ENCODE assay signal across 15 mouse cellular contexts in genomic region chr8:122845662-122846061, GRCm38 (mm10). TPM values are rescaled to one million over a fixed set of nuclear protein-coding genes. Genes with fewer than 3 reads are reported as not detected.
A peak's percentile ranks its signal among the peaks of the same experiment; 100 is the strongest.
DNase-seq lines count a peak whose midpoint lies in the region; ATAC-seq lines count a peak whose summit lies in the region.
"Had no signal": no experiment of that assay in that cellular context is flagged by ENCODE, and none has a peak within 500 bp of the region (broad histone marks: within the 10 kb centered on the region; RNA-seq: fewer than 3 reads in every experiment).

No protein-coding gene starts in this region.

- DNase-seq in cerebellum, adult 11-12 months: peak; percentile 51
- no peak for DNase-seq in cerebellum, adult 8-10 months
- DNase-seq in testis, postnatal 10 days (ENCODE audit: low spot score): peak; percentile 80
- no peak for DNase-seq in testis, postnatal 14 days (ENCODE audit: low spot score)
- peak; percentile 38 for DNase-seq in ovary, postnatal 14 days (ENCODE audit: low spot score)
- DNase-seq in spleen, adult 18-20 months: no peak
- DNase-seq: cerebellum, adult 11 months; kidney, adult 18-20 months; thymus, adult 2 months had no signal

- no peaks in the 10 kb centered on the region for H3K9me3 ChIP-seq in intestine, embryonic 15.5 days
- H3K9me3 ChIP-seq in intestine, embryonic 16.5 days (ENCODE audit: control insufficient read depth, low read length): no peaks in the 10 kb centered on the region
- H3K9me3 ChIP-seq: limb, embryonic 12.5 days; lung, embryonic 15.5 days had no signal

- no peak overlapping the region for H3K4me2 ChIP-seq in intestine, embryonic 15.5 days (replicated peaks)
- H3K4me2 ChIP-seq in intestine, embryonic 16.5 days (ENCODE audit: low read depth, low read length): no peak overlapping the region
- H3K4me2 ChIP-seq: limb, embryonic 12.5 days; lung, embryonic 15.5 days had no signal

- H3K27me3 ChIP-seq in intestine, embryonic 15.5 days (replicated peaks): no peaks in the 10 kb centered on the region
- no peaks in the 10 kb centered on the region; the same call in 1 of the 2 replicates for H3K27me3 ChIP-seq in intestine, embryonic 16.5 days (replicated peaks; ENCODE audit: control insufficient read depth, insufficient read depth, low read length)
- H3K27me3 ChIP-seq: lung, embryonic 15.5 days had no signal

- no peaks in the 10 kb centered on the region for H3K36me3 ChIP-seq in intestine, embryonic 15.5 days
- no peaks in the 10 kb centered on the region for H3K36me3 ChIP-seq in intestine, embryonic 16.5 days (ENCODE audit: control insufficient read depth, insufficient read depth, low read length)
- H3K36me3 ChIP-seq: limb, embryonic 12.5 days; lung, embryonic 15.5 days had no signal

- no peak overlapping the region for H3K4me3 ChIP-seq in intestine, embryonic 15.5 days (replicated peaks)
- H3K4me3 ChIP-seq in intestine, embryonic 16.5 days (ENCODE audit: low read length): no peak overlapping the region
- H3K4me3 ChIP-seq: limb, embryonic 12.5 days; lung, embryonic 15.5 days had no signal

- H3K4me1 ChIP-seq in intestine, embryonic 15.5 days (replicated peaks): peaks cover 8% of the 10 kb centered on the region
- H3K4me1 ChIP-seq in intestine, embryonic 16.5 days (ENCODE audit: control insufficient read depth, insufficient read depth, low read length): peaks cover 7% of the 10 kb centered on the region; the same call in 1 of the 2 replicates

- WGBS in intestine, embryonic 15.5 days: 65% methylated on average over 4 of the region's 4 CpGs
- 62% methylated on average over 4 of the region's 4 CpGs for WGBS in intestine, embryonic 16.5 days

- H3K9ac ChIP-seq in intestine, embryonic 15.5 days: no peak overlapping the region
- no peak overlapping the region for H3K9ac ChIP-seq in intestine, embryonic 16.5 days (ENCODE audit: low read depth, low read length)
- H3K9ac ChIP-seq: limb, embryonic 12.5 days; lung, embryonic 15.5 days had no signal

- ATAC-seq in intestine, embryonic 15.5 days: 0 out of 2 replicates have a peak, but pooled peaks have one; percentile 11
- no peak for ATAC-seq in intestine, embryonic 16.5 days
- ATAC-seq: midbrain, embryonic 16.5 days had no signal

- no peak overlapping the region for H3K27ac ChIP-seq in intestine, embryonic 15.5 days
- H3K27ac ChIP-seq in intestine, embryonic 16.5 days (ENCODE audit: low read length): no peak overlapping the region
- H3K27ac ChIP-seq: limb, embryonic 12.5 days; lung, embryonic 15.5 days had no signal

RNA-seq across cellular contexts. Expression of gene Cdh15, which starts 2.1 kb away (rescaled TPM):
- 0.23 and 0.49 TPM in 2 replicates for polyA plus RNA-seq in intestine, embryonic 15.5 days (2015; fragmentation: Nextera tagmentation; extraction: Ambion mirVana)
- 0.11 and 0.24 TPM in 2 replicates for polyA plus RNA-seq in intestine, embryonic 16.5 days (2015; fragmentation: Nextera tagmentation; extraction: Ambion mirVana)
- polyA plus RNA-seq: small intestine, adult 2 months had no signal

Comparison
In these comparisons a context has a peak if more than half of its experiments do, and no peak if none do; other contexts are left out.
1. DNase-seq: peak in cerebellum, adult 11-12 months (single experiment), testis, postnatal 10 days (single experiment) and ovary, postnatal 14 days (single experiment); none in cerebellum, adult 8-10 months (single experiment), testis, postnatal 14 days (single experiment) and spleen, adult 18-20 months (0 of 2).